Mouse (Mus musculus) CH12.LX (cell line): ENCODE results near the gene Ociad1. TPM values are rescaled to one million over a fixed set of nuclear protein-coding genes. Genes with fewer than 3 reads are reported as not detected.

ENCODE experiments used
- DNase-seq: peaks from one replicate; pipeline ENCODE4 v3.0.0-alpha.2; 2013; ENCODE audit errors: extremely low read depth
- H3K27ac ChIP-seq: 2 replicates; pipeline ENCODE4 v1.5.1; 2012; ENCODE audit warnings: low read depth, mild to moderate bottlenecking, control low read depth, moderate library complexity; ENCODE audit not compliant: insufficient read depth
- H3K27me3 ChIP-seq: replicated peaks from 2 replicates; pipeline ENCODE3; 2012; ENCODE audit warnings: inconsistent platforms
- H3K36me3 ChIP-seq, 2 experiments: replicated peaks in 1 of 2; 2 replicates each; pipeline versions ENCODE3 to v1.6.1; 2012; ENCODE audit warnings: inconsistent platforms in 1 of 2, low read length in 1 of 2, mild to moderate bottlenecking in 1 of 2, mixed read lengths in 1 of 2, moderate library complexity in 1 of 2; ENCODE audit not compliant: control insufficient read depth in 1 of 2, insufficient read depth in 1 of 2
- H3K4me1 ChIP-seq, 2 experiments: 2 replicates each; pipeline ENCODE4 v1.6.1; 2012; ENCODE audit warnings: inconsistent platforms in 1 of 2, moderate library complexity in 1 of 2; ENCODE audit not compliant: insufficient read depth in 2 of 2, control insufficient read depth in 1 of 2
- H3K4me2 ChIP-seq: 2 replicates; pipeline ENCODE4 v1.6.1; 2012; ENCODE audit warnings: low read depth, mild to moderate bottlenecking, control low read depth; ENCODE audit not compliant: poor library complexity, insufficient read depth, severe bottlenecking
- H3K4me3 ChIP-seq, 3 experiments: fragments of 150-350 bp in 1 of 3; sonication (generic) in 1 of 3; replicated peaks in 1 of 3; 2 replicates each; pipeline versions ENCODE3 to v1.5.1; 2011 to 2012; ENCODE audit warnings: low read depth in 2 of 3, low read length in 2 of 3, mild to moderate bottlenecking in 2 of 3, moderate library complexity in 2 of 3, control low read depth in 1 of 3, improper control_type of control experiment in 1 of 3, inconsistent platforms in 1 of 3, mixed read lengths in 1 of 3; ENCODE audit not compliant: poor library complexity in 1 of 3
- H3K79me2 ChIP-seq: replicated peaks from 2 replicates; pipeline ENCODE4 v1.6.1; 2012; ENCODE audit warnings: mild to moderate bottlenecking, moderate library complexity; ENCODE audit not compliant: control insufficient read depth, poor library complexity, insufficient read depth, severe bottlenecking; ENCODE audit errors: extremely low read depth
- H3K9ac ChIP-seq: 2 replicates; pipeline ENCODE4 v1.6.1; 2012; ENCODE audit warnings: low read depth, mild to moderate bottlenecking, control low read depth, moderate library complexity; ENCODE audit not compliant: insufficient read depth
- H3K9me3 ChIP-seq: replicated peaks from 2 replicates; pipeline ENCODE3; 2012; ENCODE audit warnings: low read length, inconsistent platforms, mixed read lengths
- CHD1 ChIP-seq: IDR thresholded peaks from 2 replicates; pipeline ENCODE4 v1.6.1; 2012; ENCODE audit warnings: low read depth, low read length, improper control_type of control experiment, inconsistent platforms
- CHD2 ChIP-seq: IDR thresholded peaks from 2 replicates; pipeline ENCODE4 v1.6.1; 2011; ENCODE audit warnings: low read length, improper control_type of control experiment
- ELF1 ChIP-seq: IDR thresholded peaks from 2 replicates; pipeline ENCODE4 v1.6.1; 2014; ENCODE audit warnings: low read depth, mild to moderate bottlenecking, inconsistent platforms, low read length, improper control_type of control experiment
- EP300 ChIP-seq: IDR thresholded peaks from 2 replicates; pipeline ENCODE4 v1.6.1; 2011; ENCODE audit warnings: low read length, improper control_type of control experiment
- ETS1 ChIP-seq: conservative IDR thresholded peaks from 2 replicates; pipeline ENCODE4 v1.6.1; 2012; ENCODE audit warnings: low read depth, mild to moderate bottlenecking, inconsistent platforms, low read length, improper control_type of control experiment, moderate library complexity
- HCFC1 ChIP-seq: IDR thresholded peaks from 2 replicates; pipeline ENCODE4 v1.6.1; 2012; ENCODE audit warnings: low read depth, mild to moderate bottlenecking, inconsistent platforms, low read length, improper control_type of control experiment
- IRF4 ChIP-seq: IDR thresholded peaks from 2 replicates; pipeline ENCODE4 v1.6.1; 2014; ENCODE audit warnings: low read depth, mild to moderate bottlenecking, inconsistent platforms, low read length, improper control_type of control experiment
- JUN ChIP-seq: IDR thresholded peaks from 2 replicates; pipeline ENCODE4 v1.6.1; 2011; ENCODE audit warnings: low read depth, mild to moderate bottlenecking, low read length, improper control_type of control experiment, moderate library complexity; ENCODE audit not compliant: insufficient read depth
- JUND ChIP-seq: conservative IDR thresholded peaks from 2 replicates; pipeline ENCODE4 v1.6.1; 2011; ENCODE audit warnings: low read depth, low read length, improper control_type of control experiment
- MAFK ChIP-seq: IDR thresholded peaks from 2 replicates; pipeline ENCODE4 v1.6.1; 2011; ENCODE audit warnings: low read length, improper control_type of control experiment; ENCODE audit not compliant: insufficient replicate concordance
- MEF2A ChIP-seq: IDR thresholded peaks from 2 replicates; pipeline ENCODE4 v1.6.1; 2014; ENCODE audit warnings: low read depth, mild to moderate bottlenecking, inconsistent platforms, low read length, improper control_type of control experiment, borderline replicate concordance
- NELFE ChIP-seq: IDR thresholded peaks from 2 replicates; pipeline ENCODE4 v1.6.1; 2011; ENCODE audit warnings: low read depth, low read length, improper control_type of control experiment
- PAX5 ChIP-seq: IDR thresholded peaks from 2 replicates; pipeline ENCODE4 v1.6.1; 2012; ENCODE audit warnings: low read length, inconsistent platforms, mixed read lengths
- POLR2AphosphoS2 ChIP-seq: IDR thresholded peaks from 2 replicates; pipeline ENCODE4 v1.6.1; 2011; ENCODE audit warnings: low read depth, low read length, improper control_type of control experiment
- RCOR1 ChIP-seq: conservative IDR thresholded peaks from 2 replicates; pipeline ENCODE4 v1.6.1; 2012; ENCODE audit warnings: low read depth, mild to moderate bottlenecking, inconsistent platforms, low read length, improper control_type of control experiment
- SIN3A ChIP-seq: IDR thresholded peaks from 2 replicates; pipeline ENCODE4 v1.6.1; 2012; ENCODE audit warnings: low read length, improper control_type of control experiment, inconsistent platforms
- SMC3 ChIP-seq: IDR thresholded peaks from 2 replicates; pipeline ENCODE4 v1.6.1; 2011; ENCODE audit warnings: low read depth, low read length, improper control_type of control experiment
- TBP ChIP-seq: conservative IDR thresholded peaks from 2 replicates; pipeline ENCODE4 v1.6.1; 2011; ENCODE audit warnings: low read depth, low read length, improper control_type of control experiment
- USF1 ChIP-seq: IDR thresholded peaks from 2 replicates; pipeline ENCODE4 v1.6.1; 2014; ENCODE audit warnings: low read depth, mild to moderate bottlenecking, inconsistent platforms, low read length, improper control_type of control experiment
- ZC3H11A ChIP-seq: IDR thresholded peaks from 2 replicates; pipeline ENCODE4 v1.6.1; 2012; ENCODE audit warnings: low read depth, mild to moderate bottlenecking, inconsistent platforms, low read length, improper control_type of control experiment
- ZKSCAN1 ChIP-seq: IDR thresholded peaks from 2 replicates; pipeline ENCODE4 v1.6.1; 2012; ENCODE audit warnings: low read depth, inconsistent platforms, low read length, improper control_type of control experiment, borderline replicate concordance
- ZMIZ1 ChIP-seq: IDR thresholded peaks from 2 replicates; pipeline ENCODE4 v1.6.1; 2012; ENCODE audit warnings: low read depth, mild to moderate bottlenecking, inconsistent platforms, low read length, improper control_type of control experiment
- ZNF384 ChIP-seq: IDR thresholded peaks from 2 replicates; pipeline ENCODE4 v1.6.1; 2012; ENCODE audit warnings: low read depth, low read length, improper control_type of control experiment, inconsistent platforms
- dilution Hi-C: fragments of 300-500 bp; cut with MboI; formaldehyde crosslinking; loops from 2 replicates; pipeline ENCODE4 v1.14.3; 2020; ENCODE audit warnings: low sequenced_read_pairs; ENCODE audit not compliant: extremely low pct_unique_long_range_greater_than_20kb, extremely low pct_ligation_motif_present
- in situ Hi-C: fragments of 300-500 bp; cut with MboI; formaldehyde crosslinking; loops from 3 replicates; pipeline ENCODE4 v1.14.3; 2019; ENCODE audit warnings: low sequenced_read_pairs, low pct_ligation_motif_present, low pct_unique_long_range_greater_than_20kb, mixed read lengths
- polyA plus RNA-seq: library from polyadenylated mRNA; unstranded; fragments of >175 nt; gene quantifications from 2 replicates; pipeline ENCODE4 v1.2.1, GENCODE M21; 2012; ENCODE audit warnings: low read depth; ENCODE audit not compliant: insufficient read length
- total RNA-seq, 2 experiments: library from RNA; depleted of rRNA; stranded (reverse); fragments of 300-350 nt in 1 of 2; fragments of >200 nt in 1 of 2; gene quantifications; 2 replicates each; pipeline ENCODE4 v1.2.3; 2012 to 2014

The Ociad1 gene
- total and polyA plus RNA-seq, 3 experiments: 153 to 329 (median 292) TPM

- Histone ChIP-seq H3K9ac (peak overlapping the region; percentile 60), H3K27ac (no peak overlapping the region), H3K4me1 (peaks cover 11 to 39% of the 10 kb centered on the region in 2 experiments), H3K27me3 (no peaks in the 10 kb centered on the region), H3K36me3 (peaks cover 19 to 37% of the 10 kb centered on the region in 2 experiments), H3K4me2 (peak overlapping the region; percentile 50; the same call in 1 of the 2 replicates), H3K4me3 (peak overlapping the region; percentile 85 to 97 (median 95)), H3K79me2 (peaks cover 43% of the 10 kb centered on the region), H3K9me3 (no peaks in the 10 kb centered on the region)
- dilution Hi-C loops: no loop called here
- no peak for TF ChIP-seq CHD2
- no peak for TF ChIP-seq ZKSCAN1
- TF ChIP-seq POLR2AphosphoS2: no peak
- TF ChIP-seq CHD1: no peak
- no peak for TF ChIP-seq ZNF384
- 0 out of 2 replicates have a peak, but pooled peaks have one; percentile 7 for TF ChIP-seq TBP
- TF ChIP-seq IRF4: peak; percentile 40; the same call in 1 of the 2 replicates
- no peak for TF ChIP-seq ZMIZ1
- TF ChIP-seq ELF1: no peak
- TF ChIP-seq SMC3: no peak
- TF ChIP-seq JUN: peak; percentile 59; the same call in 1 of the 2 replicates
- TF ChIP-seq JUND: peak; percentile 78; the same call in 1 of the 2 replicates
- TF ChIP-seq MAFK: no peak
- no peak for TF ChIP-seq RCOR1
- TF ChIP-seq SIN3A: peak; percentile 46; the same call in 1 of the 2 replicates
- no peak for TF ChIP-seq ZC3H11A
- TF ChIP-seq USF1: no peak
- peak; percentile 35; the same call in 1 of the 2 replicates for TF ChIP-seq EP300
- no peak for TF ChIP-seq MEF2A
- TF ChIP-seq HCFC1: no peak
- TF ChIP-seq ETS1: peak; percentile 44; the same call in 1 of the 2 replicates
- TF ChIP-seq PAX5: no peak
- TF ChIP-seq NELFE: no peak
- DNase-seq: peak; percentile 48
- in situ Hi-C loops: loop anchor here (10.0 kb wide), 1 partner anchor 159 kb away; no protein-coding TSS in a partner anchor
These were observed 859 bp downstream of the Ociad1 start for GRCm38 (mm10) chr5:73293458-73293827.
